Mouse (Mus musculus) heart, postnatal 14 days (tissue): Measurements from ENCODE around the gene Cyp39a1. TPM values are rescaled to one million over a fixed set of nuclear protein-coding genes. Genes with fewer than 3 reads are reported as not detected.

Experiments
- DNase-seq, 2 experiments: peaks; one replicate each; pipeline ENCODE4 v3.0.0; 2021 to 2022
- intact Hi-C: fragments of 180-260 bp; cut with DNase I; formaldehyde crosslinking; loops from one replicate; pipeline ENCODE4 v1.15.1; 2025
- total RNA-seq, 2 experiments: library from RNA; stranded (reverse); gene quantifications; 2 replicates each; pipeline ENCODE4 v1.2.3; 2021

Gene Cyp39a1
- total RNA-seq, 2 experiments from 2014 or later, result 6.2 to 6.5 TPM

DNA sequence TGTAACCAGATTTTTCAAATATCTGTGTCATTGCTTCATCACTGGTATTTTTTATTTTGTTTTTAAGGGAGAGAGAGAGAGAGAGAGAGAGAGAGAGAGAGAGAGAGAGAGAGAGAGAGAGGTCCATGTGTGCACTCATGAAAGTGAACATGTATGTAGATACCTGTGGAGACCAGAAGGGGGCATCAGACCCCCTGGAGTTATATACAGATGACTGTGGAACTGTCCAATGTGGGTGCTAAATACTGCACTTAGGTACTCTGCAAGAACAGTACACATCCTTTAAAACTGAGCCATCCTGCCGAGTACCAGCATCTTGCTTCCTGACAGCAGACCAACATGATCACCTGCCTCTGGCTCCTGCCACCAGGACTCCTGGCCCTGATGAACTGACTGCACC lies 9.0 kb downstream of the Cyp39a1 start:
- intact Hi-C loops, result no loop called here
- DNase-seq, result no peak

DNA sequence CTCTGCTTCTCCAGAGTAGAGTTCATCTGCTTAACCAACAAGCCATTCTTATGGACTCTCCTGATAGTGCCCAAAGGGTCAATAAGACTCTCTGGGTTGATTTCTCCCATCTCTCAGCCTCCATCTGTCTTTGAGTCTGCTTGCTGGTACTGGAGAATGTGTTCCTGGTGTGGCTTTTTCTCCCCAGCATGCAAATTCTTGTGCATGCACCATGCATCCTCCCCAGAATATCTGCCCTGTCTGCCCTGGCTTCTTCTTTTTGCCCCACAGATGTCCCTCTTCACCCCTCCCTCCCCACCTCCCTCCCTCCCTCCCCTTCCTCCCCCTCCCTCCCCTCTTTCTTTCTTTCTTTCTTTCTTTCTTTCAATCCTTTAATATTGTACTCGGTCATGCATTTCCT lies 10.1 kb downstream of the Cyp39a1 start:
- intact Hi-C loops, result no loop called here
- no peak for DNase-seq

- intact Hi-C loops, result no loop called here
- DNase-seq, result no peak
Measured at GRCm38 (mm10) chr17:43684086-43684485, 16.9 kb downstream of the Cyp39a1 start.

GRCm38 (mm10) chr17:43684638-43685037 lies 17.4 kb downstream of the Cyp39a1 start:
- DNase-seq, result no peak
- intact Hi-C loops, result no loop called here

- DNase-seq, result no peak
- intact Hi-C loops, result no loop called here
Measured at GRCm38 (mm10) chr17:43689591-43689990, 22.4 kb downstream of the Cyp39a1 start.

- peak; percentile 78 to 85 for DNase-seq
- intact Hi-C loops, result no loop called here
Measured at GRCm38 (mm10) chr17:43698997-43699649, 31.9 kb downstream of the Cyp39a1 start.

DNA sequence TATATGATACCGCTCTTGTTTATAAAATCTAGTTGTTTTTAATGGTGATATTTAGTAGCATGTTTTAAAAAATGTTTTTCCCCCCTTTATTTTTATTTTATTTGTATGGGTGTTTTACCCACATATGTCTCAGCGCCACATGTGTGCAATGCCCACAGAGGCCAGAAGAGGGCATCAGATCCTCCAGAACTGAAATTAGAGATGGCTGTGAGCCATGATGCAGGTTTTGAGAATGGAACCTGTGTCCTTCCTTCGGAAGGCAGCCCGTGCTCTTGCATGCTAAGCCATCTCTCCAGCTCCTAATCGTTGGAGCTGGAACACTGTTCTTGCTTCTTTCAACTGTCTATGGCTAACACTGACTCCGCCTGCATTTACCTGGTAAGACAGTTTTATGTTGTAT lies 33.8 kb downstream of the Cyp39a1 start:
- DNase-seq, result peak; percentile 64 to 82
- intact Hi-C loops, result loop anchor here (2.0 to 5.0 kb wide), 4 partner anchors 46 to 430 kb away; partner anchors contain the start of gene Rcan2

GRCm38 (mm10) chr17:43704216-43704930 lies 37.1 kb downstream of the Cyp39a1 start:
- intact Hi-C loops, result loop anchor here (5.0 kb wide), 3 partner anchors 43 to 333 kb away; partner anchors contain the start of gene Rcan2
- no peak for DNase-seq

DNA sequence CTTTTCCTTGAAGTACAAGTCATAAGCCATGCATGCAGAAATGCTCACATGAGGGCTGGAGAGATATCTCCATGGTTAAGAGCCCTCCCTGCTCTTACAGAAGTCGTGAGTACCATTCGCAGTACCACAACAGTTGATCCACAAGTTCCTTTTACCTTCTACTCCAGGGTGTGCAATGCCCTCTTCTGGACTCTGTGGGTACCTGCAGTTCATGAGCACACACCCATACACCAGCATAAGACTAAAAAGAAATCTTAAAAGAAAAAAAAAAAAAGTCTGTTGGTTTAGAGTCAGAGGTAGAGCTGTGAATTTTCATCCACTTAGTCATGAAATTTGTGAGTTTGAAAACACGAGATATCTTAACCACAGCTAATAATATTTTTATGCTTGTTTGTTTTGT lies 39.5 kb downstream of the Cyp39a1 start:
- DNase-seq, result no peak
- intact Hi-C loops, result no loop called here

GRCm38 (mm10) chr17:43707254-43707653 lies 40.0 kb downstream of the Cyp39a1 start:
- peak; percentile 43 to 68 for DNase-seq
- intact Hi-C loops, result no loop called here

DNA sequence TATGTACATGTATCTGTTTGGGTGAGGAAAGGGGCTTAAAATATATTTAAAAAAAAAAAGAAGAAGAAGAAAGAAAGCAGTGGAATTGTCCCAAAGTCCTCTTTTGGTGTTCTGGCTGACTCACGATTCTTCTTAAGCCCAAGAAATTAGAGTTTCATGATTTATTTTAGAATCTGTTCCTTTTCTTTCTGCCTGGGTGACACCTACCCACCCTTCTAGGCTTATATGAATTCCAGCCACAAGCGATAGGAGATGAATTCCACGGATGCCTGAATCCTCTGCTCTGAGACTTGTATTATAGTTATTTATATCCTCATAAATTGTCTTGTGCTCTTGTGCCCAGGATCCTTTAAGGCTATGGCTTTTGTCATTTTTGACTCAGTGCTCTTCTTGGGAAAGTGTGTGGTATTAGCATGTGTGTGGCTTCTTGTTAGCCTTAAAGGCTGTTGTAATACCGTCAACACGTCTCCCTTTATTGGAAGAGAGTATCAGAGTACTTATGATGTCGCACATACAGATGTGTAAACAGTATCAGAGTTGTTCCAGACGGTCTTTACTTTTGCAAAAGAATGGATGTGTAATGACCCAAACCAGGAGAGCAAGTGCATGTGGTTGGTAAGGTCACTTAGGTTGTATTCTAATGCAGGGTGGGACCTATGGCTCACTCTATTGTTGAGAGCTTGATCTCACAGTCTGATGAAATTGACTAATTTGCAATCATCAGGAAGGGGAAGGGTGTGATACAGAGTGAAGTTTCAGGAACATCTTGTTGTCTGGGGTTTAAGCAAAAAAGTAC lies 44.5 kb downstream of the Cyp39a1 start:
- no peak for DNase-seq
- intact Hi-C loops, result no loop called here

GRCm38 (mm10) chr17:43714191-43714590 lies 47.0 kb downstream of the Cyp39a1 start:
- DNase-seq, result peak in 1 of 2 experiments; percentile 23
- intact Hi-C loops, result no loop called here

GRCm38 (mm10) chr17:43716601-43717000 lies 49.4 kb downstream of the Cyp39a1 start:
- intact Hi-C loops, result loop anchor here (5.0 kb wide), 1 partner anchor 41 kb away; no protein-coding TSS in a partner anchor
- DNase-seq, result no peak

GRCm38 (mm10) chr17:43719401-43719800 lies 52.2 kb downstream of the Cyp39a1 start:
- intact Hi-C loops, result loop anchor here (5.0 kb wide), 1 partner anchor 38 kb away; no protein-coding TSS in a partner anchor
- DNase-seq, result peak in 1 of 2 experiments; percentile 14

DNA sequence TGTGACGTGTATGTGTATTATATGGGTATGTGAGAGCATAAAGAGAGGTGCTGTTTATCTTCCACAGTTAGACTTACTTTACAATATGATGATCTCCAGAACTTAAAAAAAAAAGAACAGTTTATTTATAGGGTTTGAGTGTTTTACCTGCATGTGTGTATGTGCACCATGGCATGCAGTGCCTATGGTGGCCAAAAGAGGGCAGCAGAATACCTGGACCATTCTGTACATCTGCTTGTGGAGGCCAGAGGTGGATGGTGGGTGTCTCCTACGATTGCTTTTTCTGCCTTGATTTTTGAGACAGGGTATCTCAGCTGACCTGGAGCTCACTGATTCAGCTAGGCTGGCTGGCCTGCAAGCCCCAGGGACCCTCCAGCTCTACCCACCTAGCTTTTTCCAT lies 57.3 kb downstream of the Cyp39a1 start:
- intact Hi-C loops, result no loop called here
- DNase-seq, result no peak

DNA sequence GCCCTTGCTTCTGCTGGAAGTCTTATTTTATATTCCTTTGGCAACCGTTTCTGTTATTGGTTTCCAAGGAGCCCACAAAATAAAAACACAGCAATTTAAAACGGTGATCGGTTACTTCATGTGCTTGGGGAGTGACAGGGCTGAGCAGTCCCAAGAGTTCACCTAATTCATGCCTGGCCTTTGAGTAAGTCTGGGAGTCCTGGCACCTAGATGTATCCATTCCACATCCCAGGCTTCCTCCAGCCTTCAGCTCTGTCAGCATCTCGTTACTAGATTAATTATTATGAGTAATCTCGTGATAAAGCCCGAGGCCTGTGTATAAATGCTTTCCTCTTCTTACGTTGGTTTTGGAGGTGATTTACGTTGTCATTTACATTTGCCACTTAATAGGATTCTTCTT lies 64.1 kb downstream of the Cyp39a1 start:
- no peak for DNase-seq
- intact Hi-C loops, result no loop called here

GRCm38 (mm10) chr17:43731976-43732375 lies 64.8 kb downstream of the Cyp39a1 start:
- no peak for DNase-seq
- intact Hi-C loops, result no loop called here

- no peak for DNase-seq
- intact Hi-C loops, result no loop called here
Measured at GRCm38 (mm10) chr17:43734252-43734651, 67.0 kb downstream of the Cyp39a1 start.

GRCm38 (mm10) chr17:43743933-43744332 lies 76.7 kb downstream of the Cyp39a1 start:
- intact Hi-C loops, result no loop called here
- DNase-seq, result peak in 1 of 2 experiments; percentile 28

DNA sequence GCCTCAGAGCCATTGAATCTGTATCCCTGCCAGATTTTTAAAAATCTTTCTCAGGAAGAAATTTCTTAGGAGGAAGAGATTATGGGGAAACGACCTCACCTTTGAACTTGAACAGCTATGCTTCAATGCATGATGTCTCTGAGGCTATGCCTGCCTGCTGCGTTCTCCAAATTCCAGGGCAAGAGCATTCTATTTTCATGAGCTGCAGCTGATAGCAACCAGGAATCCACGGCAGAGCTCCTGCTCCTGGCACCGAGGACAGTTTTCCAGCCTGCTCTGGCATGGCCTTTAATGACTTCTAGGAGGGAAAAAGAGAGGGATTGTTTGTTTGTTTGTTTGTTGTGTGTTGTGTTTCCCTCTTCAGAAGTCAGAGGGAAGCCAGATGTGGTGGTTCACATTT lies 77.2 kb downstream of the Cyp39a1 start:
- DNase-seq, result peak; percentile 29 to 50
- intact Hi-C loops, result no loop called here

DNA sequence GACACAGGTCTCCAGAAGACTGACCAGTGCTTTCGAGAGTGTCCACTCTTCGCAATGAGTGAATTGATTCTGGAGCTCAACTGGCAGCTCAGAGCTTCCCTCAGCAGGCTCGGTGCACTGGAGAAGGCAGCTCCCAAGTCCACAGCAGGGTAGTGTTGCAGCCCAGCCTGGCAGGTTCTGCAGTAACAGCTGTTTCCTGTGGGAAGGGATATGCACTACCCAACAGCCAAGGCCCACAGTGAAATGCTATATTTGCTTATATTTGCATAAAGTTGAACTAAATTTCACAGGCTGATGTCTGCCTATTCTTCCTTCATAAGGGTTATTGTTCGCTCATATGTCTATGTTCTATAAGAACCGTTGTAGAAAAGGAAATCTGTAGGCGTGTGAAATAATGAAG lies 83.9 kb downstream of the Cyp39a1 start:
- intact Hi-C loops, result no loop called here
- DNase-seq, result no peak
